Mouse (Mus musculus) fat pad, adult 2 months (tissue): ENCODE measurements around the gene Dlg4.

ENCODE experiments used
- DNase-seq: peaks from one replicate; pipeline ENCODE4 v3.0.0-alpha.2; 2011; ENCODE audit warnings: low read depth, low spot score; ENCODE audit errors: extremely low read depth

The Dlg4 gene

DNA sequence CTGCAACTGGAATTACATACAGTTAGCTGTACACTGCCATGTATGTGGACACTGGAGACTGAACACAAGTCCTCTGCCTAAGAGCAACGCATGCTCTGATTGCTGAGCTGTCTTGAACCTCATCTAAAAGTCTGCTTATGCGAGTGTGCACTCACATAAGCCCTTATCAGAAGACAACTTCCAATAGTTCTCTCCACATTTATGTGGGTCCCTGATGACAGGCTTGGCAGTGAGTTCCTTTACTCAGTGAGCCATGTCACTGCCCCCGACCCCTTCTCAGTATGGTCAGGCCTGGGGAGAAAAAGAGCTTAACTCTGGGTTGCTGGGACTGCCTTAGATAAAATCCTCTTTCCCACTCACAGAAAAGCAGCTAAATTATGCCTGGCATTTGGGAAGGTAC, at the start of gene Dlg4:
Gene Dlg4 (plus strand): TSS at position 274 of the 400 bp plus-strand sequence.
- DNase-seq = no peak

DNA sequence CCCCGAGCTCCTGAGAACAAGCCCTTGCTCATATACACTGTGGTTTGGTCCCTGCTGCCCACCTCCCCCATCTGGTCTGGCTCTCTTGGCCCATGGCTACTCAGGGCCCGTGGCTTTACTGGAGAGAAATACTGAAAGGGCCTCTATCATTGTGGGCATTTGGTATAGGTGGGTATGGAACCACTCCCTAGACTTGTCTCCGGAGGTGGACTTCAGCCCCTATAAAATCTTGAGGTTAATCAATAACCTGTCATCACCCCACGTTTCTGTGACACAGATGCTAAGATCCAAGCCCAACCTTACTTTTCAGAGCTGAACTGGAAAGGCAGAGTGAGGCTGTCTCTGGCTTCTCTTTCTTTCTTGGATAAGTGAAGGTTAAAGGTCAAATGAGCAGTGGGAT, 47.9 kb upstream of the Dlg4 start:
- DNase-seq = no peak

DNA sequence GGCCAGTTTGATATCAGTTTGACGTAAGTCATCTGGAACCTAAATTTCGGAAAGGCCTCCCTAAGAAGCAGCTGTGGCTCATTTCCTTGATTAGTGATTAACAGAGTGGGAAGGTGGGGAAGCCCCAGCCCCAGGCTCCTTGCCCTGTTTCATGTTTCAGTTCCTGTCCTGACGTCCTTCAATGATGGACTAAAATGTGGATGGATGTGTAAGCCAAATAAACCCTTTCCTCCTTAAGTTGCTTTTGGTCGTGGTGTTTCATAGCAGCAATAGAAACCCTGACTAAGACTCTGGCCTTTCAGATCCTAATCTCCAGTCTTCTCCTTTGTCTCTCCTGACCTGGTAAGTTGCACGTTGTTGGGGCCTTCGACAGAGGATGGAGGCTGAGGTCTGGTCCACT, 46.5 kb upstream of the Dlg4 start:
- no peak for DNase-seq

DNA sequence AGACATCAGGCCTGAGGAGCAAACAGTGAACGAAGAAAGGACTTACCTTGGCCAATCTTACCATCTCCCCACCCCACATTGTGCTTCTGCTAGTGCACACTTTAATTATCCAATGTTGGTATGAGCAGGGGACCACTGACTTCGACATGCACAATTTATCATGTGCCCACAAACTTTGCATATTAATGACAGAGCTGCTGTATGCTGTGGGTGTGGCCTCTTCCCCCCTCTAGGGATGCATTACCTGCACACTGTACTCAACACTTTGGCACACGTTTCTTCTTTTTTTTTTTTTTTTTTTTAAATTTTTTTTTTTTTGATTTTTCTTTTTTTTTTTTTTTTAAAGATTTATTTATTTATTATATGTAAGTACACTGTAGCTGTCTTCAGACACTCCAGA, 46.0 kb upstream of the Dlg4 start:
- no peak for DNase-seq

DNA sequence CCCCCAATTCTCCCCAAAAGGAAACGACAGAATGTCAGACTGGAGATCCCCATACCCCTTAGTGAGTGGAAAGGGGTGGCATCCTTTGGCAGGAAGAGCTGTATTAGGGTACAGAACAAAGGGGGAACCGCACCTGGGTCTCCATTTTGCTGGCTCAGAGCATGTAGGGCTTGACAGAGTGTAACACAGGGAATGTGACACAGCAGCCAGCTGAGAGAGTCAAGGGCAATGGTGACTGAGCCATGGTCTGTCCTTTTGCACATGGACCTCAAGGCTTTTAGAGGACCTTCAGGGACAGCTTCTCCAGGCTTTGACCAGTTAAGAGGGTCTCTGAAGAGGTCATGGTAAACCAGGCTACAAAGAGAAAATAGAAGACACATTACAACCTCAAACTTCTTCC, 41.8 kb upstream of the Dlg4 start:
- no peak for DNase-seq

DNA sequence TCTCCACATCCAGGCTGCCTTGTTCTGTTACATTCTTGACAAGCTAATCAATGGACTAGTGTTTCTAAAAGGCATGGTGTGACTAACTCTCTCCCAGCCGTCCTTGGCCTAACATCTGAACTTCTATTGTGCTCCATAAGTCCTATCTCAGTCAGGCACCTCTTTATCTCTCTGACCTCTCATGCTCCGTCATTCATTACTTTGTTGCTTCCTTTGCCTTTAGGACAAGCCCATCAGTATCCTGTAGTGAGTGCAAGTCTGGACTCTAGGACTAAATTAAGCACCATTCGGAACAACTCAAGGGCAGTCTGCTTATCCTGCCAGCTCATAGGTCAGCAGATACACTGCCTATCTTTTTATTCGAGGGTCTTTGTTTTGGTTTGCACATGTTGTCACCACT, 40.5 kb upstream of the Dlg4 start:
- no peak for DNase-seq

DNA sequence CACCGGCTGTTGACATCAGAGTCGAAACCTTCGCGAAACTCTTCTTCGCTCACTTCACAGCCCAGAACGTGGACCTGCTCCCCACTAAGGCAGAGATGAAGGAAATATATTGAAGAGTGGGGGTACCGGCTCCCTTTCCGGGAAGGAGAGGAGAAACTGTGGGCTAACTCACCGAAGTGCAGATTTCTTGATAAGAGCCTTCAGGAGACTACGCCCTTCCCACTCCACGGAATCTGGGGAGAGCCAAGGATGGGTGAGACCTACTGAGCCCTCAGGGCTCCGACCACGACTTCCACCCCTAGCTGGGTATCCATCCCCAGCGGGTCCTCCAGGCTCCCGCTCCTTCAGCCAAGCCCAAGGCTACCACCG, 36.9 kb upstream of the Dlg4 start:
- no peak for DNase-seq

DNA sequence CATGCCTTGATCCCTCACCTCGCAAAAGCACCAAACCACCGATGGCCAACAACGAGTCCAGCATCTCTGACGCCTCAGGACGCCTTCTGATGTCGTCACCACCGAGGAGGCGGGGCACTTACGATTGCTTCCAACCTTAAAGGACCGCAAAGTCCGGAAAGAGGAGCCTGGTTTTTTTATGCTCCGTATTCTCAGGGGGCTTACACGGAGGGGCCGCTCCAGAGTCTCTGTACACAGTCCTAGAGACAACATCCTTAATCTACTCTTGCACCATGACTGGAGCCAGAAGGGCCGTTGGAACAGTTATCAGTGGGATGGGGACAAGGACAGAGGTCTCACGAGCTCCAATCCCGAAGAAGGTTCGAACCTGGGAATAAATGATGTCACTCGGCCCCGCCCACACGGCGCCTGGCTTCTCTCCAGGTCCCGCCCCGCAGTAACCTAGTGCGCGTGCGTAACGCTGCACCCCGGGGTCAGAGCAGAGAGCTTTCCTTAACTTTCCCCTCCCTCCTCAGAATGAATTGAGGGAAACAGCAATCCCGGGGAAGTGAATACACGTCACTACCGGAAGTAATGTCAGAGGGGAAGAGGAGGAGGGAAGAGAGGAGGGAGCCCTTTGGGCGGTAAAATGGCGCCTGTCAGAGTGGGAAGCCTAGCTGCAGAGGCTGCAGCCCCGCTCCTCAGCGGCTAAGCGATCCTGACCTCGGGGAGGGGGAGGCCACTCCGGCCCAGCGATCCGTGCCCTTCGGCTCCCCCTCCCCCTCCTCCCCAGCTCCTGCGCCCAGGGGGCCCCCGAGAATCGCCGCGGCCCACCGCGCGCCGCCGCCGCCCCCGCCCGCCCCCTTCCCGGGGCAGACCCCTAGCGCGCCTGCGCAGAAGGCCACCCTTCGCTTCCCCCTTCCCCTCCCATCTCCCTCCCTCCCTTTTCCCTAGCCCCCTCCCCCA, 36.3 kb upstream of the Dlg4 start:
- peak; percentile 89 for DNase-seq

DNA sequence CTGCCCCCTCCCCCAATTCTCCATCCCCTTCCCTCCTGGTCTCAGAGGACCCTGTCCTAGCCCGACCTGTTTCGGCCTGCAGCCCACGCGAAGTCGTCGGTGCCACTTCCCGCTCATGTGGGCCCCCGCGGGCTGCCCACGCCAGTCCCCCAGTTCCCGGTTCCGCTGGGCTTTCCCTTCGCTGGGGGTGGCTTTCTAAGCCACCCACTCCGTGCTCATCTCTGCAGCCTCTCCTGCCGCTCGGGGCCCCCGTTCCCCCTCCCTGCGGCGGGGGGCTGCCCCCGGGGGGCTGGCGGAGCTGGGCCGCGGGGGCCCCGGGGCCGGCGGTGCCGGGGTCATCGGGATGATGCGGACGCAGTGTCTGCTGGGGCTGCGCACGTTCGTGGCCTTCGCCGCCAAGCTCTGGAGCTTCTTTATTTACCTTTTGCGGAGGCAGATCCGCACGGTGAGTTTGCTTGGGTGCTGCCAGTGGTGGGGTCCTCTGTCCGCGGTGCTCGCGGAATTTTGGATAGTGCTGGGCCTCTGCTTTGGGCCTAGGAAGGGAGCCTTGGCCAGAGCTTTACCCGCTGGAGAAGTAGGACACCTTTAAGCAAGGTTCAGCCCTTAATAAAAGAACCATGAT, 35.5 kb upstream of the Dlg4 start, which contains the start of gene Ctdnep1:
Gene Ctdnep1 (plus strand): TSS at position 16 of the 622 bp plus-strand sequence.
- DNase-seq = no peak

DNA sequence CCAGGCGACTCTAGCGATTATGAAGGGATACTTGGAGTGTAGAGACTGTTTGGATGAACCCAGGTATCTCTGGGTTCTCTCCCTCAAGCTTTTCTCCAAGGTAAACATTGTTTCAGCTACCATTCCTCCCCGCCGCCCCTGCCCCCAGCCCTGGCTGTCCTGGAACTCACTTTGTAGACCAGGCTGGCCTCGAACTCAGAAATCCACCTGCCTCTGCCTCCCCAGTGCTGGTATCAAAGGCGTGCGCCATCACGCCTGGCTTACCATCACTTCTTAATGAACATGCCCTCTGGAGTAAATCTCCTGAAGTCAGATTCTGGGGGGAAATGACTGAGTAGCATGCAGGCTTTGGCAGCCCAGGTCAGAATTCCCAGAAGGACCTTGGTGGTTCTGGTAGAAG, 34.5 kb upstream of the Dlg4 start, which contains the start of gene Elp5:
Gene Elp5 (minus strand): TSS at position 293 of the 400 bp plus-strand sequence.
- no peak for DNase-seq

DNA sequence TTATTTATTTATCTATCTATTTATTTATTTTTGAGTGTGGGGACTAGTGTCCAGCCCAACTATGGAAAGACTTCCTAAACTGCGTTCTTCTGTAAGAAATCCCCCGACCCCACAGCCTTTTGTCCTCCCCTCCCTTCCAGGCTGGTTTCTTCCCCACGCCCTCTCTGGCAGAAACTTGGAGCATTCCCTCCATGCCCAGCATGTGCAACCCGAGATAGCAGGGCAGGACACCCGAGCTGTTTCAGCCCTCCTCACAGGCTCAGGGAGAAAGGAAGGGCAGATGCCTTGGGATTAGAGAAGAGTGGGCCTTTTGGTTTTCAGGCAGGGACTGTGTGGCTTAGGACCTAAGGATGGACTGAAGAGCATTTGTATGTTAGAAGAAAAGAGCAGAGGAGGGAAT, 33.9 kb upstream of the Dlg4 start:
- DNase-seq = no peak

DNA sequence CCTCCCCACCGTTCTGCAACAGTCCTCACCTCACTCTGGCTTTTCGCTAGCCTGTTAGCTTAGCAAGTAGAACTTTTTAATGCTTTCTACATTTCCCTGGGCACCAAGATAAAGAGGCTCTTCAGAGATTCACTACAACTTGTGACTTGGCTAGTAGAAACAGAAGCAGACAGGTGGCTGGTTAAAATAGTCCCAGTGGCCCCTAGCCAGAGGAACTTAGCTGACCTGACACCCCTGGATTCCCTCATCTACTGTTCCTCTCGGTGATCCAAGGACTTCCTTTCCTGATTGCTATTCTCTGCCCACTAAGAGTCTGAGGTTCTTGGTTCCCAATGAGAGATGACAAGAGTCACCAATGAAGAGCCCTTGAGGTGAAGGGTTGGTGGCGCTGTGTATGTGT, 33.4 kb upstream of the Dlg4 start:
- DNase-seq = no peak

DNA sequence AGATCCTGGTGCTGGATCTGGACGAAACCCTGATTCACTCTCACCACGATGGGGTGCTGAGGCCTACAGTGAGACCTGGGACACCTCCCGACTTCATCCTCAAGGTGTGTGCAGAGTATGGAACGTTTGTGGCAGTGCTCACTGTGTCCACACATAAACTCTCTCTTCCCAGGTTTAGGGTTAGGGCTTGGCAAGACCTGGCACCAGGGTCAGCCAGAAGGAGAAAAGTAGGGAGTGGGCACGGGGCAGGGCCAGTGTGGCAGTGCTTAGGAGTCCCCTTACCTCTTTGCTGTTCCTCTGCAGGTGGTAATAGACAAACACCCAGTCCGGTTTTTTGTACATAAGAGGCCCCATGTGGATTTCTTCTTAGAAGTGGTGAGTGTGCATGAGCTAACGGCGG, 32.3 kb upstream of the Dlg4 start:
- no peak for DNase-seq

DNA sequence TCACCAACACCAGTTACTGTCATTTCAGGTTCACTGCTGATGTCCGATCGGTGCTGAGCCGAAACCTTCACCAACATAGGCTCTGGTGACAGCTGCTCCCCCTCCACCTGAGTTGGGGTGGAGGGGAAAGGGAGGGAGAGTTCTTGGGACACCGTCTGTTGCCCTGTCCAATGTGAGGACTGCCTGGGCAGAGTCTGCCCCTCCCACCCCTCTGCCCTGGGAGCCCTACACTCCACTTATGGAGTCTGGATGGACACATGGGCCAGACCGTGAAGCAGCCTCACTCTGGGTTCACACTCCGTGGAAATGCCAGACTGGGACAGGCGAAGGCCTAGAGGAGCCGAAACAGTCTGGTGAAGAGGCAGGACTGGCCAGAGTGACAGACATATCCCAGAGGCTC, 26.8 kb upstream of the Dlg4 start:
- no peak for DNase-seq

DNA sequence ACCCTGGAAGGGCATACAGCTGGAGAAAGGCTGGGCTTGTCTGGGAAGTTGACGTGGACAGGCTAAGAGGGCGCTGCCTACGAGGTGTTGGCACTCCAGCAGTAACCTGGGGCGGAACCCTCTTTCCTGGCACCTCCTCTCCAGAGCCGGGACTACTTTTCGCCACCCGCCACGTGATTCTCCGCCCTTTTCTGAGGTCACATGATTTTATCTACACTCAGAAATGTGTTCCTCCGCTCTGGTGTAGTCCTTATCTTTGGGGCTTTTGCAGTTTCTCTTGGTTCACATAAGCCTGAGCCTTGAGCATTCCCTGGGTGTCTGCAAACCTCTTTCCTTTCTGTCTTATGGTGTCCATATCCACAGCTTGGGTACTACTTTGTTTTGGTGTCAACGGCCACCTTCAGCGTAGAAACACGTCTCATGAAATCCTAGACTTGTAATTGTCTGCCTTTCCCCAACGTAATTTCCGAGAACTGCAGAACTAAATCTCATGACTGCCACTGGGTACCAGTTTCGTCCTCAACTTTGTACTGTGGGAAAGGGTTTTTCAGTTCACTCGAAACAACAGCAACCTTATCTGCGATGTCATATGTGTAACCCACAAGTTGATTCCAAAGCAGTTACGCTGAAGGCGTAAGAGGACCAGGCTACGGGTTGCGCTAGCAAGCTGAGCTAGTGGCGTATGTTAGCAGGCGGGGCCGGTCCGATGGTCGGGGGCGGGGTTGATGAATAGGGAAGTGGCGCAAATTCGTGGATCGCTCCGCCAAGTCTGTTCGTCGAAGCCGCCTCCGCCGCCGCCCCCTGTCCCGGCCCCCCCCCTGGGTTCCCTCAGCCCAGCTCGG, 25.7 kb upstream of the Dlg4 start, which contains the start of gene Gabarap:
Gene Gabarap (plus strand): TSS at position 294 of the 842 bp plus-strand sequence.
- DNase-seq = peak; percentile 80

DNA sequence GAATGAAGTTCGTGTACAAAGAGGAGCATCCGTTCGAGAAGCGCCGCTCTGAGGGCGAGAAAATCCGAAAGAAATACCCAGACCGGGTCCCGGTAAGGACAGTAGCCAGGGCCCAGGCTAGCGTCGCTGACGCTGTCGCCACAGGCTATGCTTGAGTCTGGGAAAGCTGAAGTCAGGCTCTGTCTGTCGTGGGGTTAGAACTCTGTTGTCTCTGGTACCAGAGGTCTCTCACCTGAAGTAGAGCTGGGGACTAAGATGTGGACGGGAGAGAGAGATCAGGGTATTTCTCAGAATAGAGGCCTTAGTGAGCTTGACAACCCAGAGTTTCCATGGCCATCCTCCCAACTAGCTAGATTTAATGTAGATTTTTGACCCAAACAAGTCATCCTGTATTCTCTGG, 25.0 kb upstream of the Dlg4 start:
- no peak for DNase-seq

DNA sequence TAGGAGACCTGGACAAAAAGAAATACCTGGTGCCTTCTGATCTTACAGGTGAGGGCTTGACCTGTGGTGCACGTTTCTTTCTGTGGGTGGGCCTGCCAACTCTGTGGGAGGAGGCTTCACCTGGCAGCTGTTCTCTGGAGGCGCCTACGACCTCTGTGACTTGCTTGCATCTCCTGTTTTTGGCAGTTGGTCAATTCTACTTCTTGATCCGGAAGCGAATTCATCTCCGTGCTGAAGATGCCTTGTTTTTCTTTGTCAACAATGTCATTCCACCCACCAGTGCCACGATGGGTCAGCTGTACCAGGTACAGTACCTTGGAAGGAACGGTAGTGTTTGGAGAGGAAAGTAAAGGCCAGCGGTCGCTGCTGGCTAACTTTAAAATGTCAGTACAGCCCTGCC, 24.3 kb upstream of the Dlg4 start:
- peak; percentile 34 for DNase-seq

DNA sequence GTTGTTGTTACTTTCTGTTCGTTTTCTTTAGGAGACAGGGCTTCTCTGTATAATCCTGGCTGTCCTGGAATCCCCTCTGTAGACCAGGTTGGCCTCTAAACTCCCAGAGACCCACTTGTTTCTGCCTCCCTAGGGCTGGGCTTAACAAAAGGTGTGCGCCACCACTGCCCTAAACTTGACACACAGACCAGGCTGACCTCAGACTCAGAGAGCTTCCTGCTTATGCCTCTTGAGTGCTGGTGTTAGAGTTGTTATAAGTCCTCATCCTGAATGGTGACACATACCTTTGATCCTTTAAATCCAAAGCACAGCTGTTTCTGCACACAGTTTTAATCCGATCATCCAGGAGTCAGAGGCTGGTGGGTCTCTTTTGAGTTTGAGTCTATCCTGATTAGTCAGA, 23.8 kb upstream of the Dlg4 start:
- DNase-seq = no peak

DNA sequence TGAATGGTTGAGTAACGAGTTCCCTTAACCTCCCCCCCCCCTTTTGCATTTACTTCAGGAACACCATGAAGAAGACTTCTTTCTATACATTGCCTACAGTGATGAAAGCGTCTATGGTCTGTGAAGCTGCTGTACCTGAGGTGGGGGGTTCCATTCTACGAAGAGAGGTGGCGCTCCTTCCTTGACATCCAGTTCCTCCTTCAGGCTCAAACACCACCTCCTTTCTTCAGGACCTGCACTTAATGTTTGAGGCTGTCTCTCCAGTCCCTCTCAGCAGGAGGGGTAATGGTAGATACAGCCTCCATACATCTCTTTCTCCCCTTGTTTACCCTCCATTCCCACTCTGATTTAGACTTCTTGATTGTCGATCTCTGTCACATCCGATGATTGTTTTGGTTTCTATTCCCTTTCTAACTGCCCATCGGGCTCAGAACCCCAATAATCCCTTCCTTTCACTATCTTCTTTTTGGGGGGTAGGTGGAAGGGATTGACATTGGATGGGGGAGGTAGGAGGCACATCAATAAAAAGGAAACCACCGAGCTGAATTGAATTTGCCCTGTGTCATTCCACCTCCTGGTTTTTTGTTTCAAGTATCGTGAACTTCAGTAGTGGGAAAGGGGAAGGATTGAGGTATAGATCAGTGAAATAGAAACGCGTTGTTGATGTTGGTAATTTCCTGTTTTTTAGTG, 22.2 kb upstream of the Dlg4 start:
- DNase-seq = no peak

DNA sequence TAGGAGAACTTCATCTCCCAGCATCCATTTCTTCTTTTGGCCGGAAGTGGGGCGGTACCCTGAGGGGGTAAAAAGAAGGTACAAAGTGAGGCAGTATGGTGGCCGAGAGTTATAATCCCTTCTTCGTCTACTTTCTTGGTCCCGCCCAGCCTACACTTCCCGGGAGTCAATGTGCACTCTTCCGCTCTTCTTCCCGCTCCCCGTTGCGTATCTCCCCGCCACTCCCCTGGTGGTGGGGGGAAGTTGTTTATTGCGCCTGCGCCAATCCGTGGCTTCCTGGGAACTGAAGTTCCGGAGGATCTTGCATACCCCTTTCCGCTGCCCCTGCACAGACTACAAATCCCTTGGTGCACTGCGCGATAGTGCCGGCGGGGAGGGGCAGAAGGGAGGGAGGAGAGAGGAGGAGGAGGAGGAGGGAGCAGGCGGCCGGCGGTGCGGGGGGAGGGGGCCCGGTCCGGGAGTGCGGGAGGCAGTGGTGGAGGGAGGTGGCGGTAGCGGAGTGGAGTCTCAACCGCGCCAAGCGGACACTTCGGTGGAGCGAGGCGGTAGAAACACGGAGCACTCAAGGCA, 21.3 kb upstream of the Dlg4 start, which contains the start of gene Phf23:
Gene Phf23 (plus strand): TSS at position 387 of the 570 bp plus-strand sequence.
- peak; percentile 93 for DNase-seq
